Mouse (Mus musculus): ENCODE data around the gene Anpep.
"Not testable (repeated sequence)": the region's sequence is repeated elsewhere in the genome, so short reads cannot be mapped to it uniquely, and the experiment has no call there.

The Anpep gene

GRCm38 (mm10) chr7:79810611-79811506, 50.0 kb downstream of the Anpep start, which contains the start of gene Mesp2:
Mesp2 (plus strand) TSS chr7:79810727.
- DNase-seq (ENCODE audit: low spot score): peak; percentile 40

- no peak for DNase-seq (ENCODE audit: low spot score)
Measured at GRCm38 (mm10) chr7:79808561-79808960, 52.3 kb downstream of the Anpep start.

GRCm38 (mm10) chr7:79803887-79804286, 57.0 kb downstream of the Anpep start:
- no peak for DNase-seq (ENCODE audit: low spot score)

GRCm38 (mm10) chr7:79802037-79802436, 58.8 kb downstream of the Anpep start:
- DNase-seq (ENCODE audit: low spot score): no peak

GRCm38 (mm10) chr7:79801391-79801790, 59.5 kb downstream of the Anpep start:
- DNase-seq (ENCODE audit: low spot score): no peak

GRCm38 (mm10) chr7:79800336-79800735, 60.5 kb downstream of the Anpep start:
- no peak for DNase-seq (ENCODE audit: low spot score)

GRCm38 (mm10) chr7:79799506-79799905, 61.4 kb downstream of the Anpep start:
- DNase-seq (ENCODE audit: low spot score): no peak

GRCm38 (mm10) chr7:79799048-79799447, 61.8 kb downstream of the Anpep start:
- DNase-seq (ENCODE audit: low spot score): peak; percentile 35

- no peak for DNase-seq (ENCODE audit: low spot score)
Measured at GRCm38 (mm10) chr7:79798606-79799005, 62.3 kb downstream of the Anpep start.

- DNase-seq (ENCODE audit: low spot score): no peak
Measured at GRCm38 (mm10) chr7:79793688-79794087, 67.2 kb downstream of the Anpep start, which contains the start of gene Mesp1. Mesp1 (minus strand) TSS chr7:79793788.

- no peak for DNase-seq (ENCODE audit: low spot score)
Measured at GRCm38 (mm10) chr7:79792635-79793421, 68.0 kb downstream of the Anpep start.

GRCm38 (mm10) chr7:79789812-79790211, 71.0 kb downstream of the Anpep start:
- not testable (repeated sequence) for DNase-seq (ENCODE audit: low spot score)

GRCm38 (mm10) chr7:79786295-79786694, 74.6 kb downstream of the Anpep start:
- DNase-seq (ENCODE audit: low spot score): peak; percentile 47

- DNase-seq (ENCODE audit: low spot score): no peak
Measured at GRCm38 (mm10) chr7:79782516-79782855, 78.4 kb downstream of the Anpep start.

- DNase-seq (ENCODE audit: low spot score): no peak
Measured at GRCm38 (mm10) chr7:79781826-79782515, 78.9 kb downstream of the Anpep start.

GRCm38 (mm10) chr7:79780647-79781626, 79.9 kb downstream of the Anpep start:
- DNase-seq (ENCODE audit: low spot score): peak; percentile 62
